Mouse (Mus musculus): ENCODE data around the gene Rpl11.

DNA sequence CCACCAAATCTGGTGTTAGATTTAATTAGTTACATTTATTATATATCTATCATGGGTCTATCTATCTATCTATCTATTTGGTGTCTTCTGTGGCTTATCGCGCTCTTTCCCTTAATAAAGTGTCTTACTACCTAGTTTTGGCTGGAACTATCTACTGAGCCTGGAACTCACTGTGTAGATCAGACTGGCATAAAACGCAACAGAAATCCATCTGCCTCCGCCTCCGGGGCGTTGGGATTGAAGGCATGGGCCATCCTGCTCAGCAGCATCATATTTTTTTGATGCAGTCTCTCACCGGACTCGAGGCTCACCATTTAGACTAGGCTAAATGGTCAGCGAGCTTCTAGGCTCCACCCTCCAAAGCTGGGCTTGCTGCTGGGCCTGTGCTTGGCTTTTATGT is 65.5 kb downstream of the Rpl11 start:
- no peak for TF ChIP-seq CTCF (conservative IDR thresholded peaks at IDR 0.05; ENCODE audit: insufficient read depth, insufficient read length, low read depth, low read length)
- TF ChIP-seq POLR2A (IDR thresholded peaks at IDR 0.05; ENCODE audit: low read depth, low read length): no peak
